Mouse (Mus musculus) small intestine, adult 2 months (tissue): ENCODE measurements at regions not wholly inside any gene's neighbourhood (a gene's known extent, or its start where the extent isn't known, plus 50 kb on each side); places are given as distances from the start of the nearest gene placed in this dataset.

Experiments used
- CTCF ChIP-seq: fragments of 200-500 bp; IDR thresholded peaks from 2 replicates; pipeline ENCODE4 v1.5.1; 2012; ENCODE audit warnings: low read depth, mild to moderate bottlenecking, control low read depth, inconsistent platforms, low read length, moderate library complexity, mixed read lengths; ENCODE audit not compliant: insufficient replicate concordance, insufficient read length; ENCODE audit errors: extremely low read depth
- POLR2A ChIP-seq: fragments of 200-500 bp; IDR thresholded peaks from 2 replicates; pipeline ENCODE4 v1.6.1; 2012; ENCODE audit warnings: low read depth, mild to moderate bottlenecking, control low read depth, inconsistent platforms, low read length, moderate library complexity

DNA sequence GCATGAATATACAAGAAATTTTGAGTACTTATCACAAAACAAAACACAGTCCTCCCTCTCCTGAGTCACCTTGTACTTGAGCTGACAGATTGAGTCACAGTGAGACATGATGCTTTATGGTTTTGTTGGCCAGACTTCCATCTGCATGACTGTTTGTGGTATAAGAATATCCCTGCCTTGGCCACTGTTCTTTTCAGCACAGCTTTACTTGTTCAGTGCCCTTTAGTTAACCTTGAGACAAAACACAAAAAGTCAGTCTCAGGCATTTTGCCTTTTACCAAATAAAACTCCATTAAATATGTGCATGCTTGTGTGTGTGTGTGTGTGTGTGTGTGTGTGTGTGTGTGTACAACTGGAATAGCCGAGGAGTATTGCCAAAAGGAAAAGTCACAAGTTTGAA, 732.8 kb upstream of the Cited2 start:
- TF ChIP-seq POLR2A (no peak), CTCF (no peak)
